Mouse (Mus musculus): ENCODE measurements around the gene Egf.

GRCm38 (mm10) chr3:129697691-129698090, 57.4 kb downstream of the Egf start:
- TF ChIP-seq CTCF (IDR thresholded peaks at IDR 0.05) (no peak), EP300 (IDR thresholded peaks at IDR 0.05) (no peak)
